Mouse (Mus musculus) CH12F3 (cell line): ENCODE results near the gene Tceal7.
"Not testable (repeated sequence)": the region's sequence is repeated elsewhere in the genome, so short reads cannot be mapped to it uniquely, and the experiment has no call there.

Experiments
- in situ Hi-C: fragments of 300-500 bp; cut with MboI; formaldehyde crosslinking; loops from 2 replicates; pipeline ENCODE4 v1.14.3; 2020; ENCODE audit warnings: low sequenced_read_pairs

Tceal7 gene

DNA sequence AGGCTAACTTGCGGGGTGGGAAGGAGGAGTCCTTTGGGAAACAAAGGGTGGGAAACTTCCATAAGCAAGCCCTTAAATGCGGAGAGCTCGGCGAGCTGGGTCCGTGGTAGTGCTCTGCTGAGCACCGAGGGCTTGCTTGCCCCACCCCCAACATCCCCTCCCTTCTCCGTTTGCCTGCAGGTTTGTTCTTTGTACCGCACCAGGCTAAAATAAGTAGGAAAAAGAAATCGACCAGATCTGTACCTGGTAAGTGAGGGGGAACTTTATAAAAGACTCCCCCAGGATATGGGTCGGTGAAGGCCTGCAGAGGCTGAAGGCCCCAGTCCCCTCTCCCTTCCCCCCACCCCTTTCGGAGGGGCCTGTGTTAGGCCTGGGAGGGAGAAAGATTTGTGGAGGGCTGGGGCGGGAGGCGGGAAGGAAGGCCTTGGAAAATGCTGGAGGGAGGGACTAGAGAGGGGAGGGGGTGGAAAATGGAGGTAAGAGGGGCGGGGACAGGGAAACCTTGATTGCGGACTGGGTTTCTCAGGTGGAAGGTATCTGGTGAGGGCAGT is 31.0 kb downstream of the Tceal7 start:
- in situ Hi-C loops: no loop called here

DNA sequence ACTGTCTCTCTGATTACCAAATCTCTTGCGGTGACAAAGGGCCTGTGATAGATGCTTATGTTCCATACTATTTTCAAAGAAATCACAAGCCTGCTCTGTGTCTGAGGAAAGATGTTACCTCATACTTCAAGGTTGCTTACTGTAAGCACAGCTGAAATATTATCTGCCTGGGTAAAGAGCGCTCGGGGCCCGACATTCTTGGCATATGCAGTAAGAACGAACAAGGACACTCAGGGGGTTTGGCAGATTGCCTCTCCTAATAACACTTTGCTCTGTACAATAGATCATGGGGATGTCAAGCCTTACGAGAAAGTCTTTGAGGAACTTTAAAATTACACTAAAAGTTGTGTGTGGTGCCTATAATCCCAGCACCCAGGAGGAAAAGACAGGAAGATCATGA is 34.2 kb downstream of the Tceal7 start:
- in situ Hi-C loops: no loop called here

DNA sequence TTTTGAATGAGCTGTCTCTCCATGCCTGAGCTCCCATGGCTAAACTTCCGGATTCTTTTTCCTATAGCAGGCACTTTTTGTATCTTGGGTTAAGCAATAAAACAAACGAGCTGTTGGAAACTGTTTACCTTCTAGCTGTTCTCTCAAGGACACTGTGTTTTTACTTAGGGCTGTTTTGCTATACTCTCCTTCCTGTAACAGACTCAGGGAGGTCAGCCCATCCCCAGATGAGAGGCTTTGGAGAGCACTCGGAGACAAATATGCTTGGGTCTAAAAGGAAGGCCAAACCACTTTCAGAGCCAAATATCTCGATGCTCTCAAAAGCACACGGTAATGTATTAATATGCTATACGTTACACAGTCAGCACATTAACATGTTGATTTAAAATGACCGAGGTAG is 35.1 kb downstream of the Tceal7 start:
- in situ Hi-C loops: no loop called here

DNA sequence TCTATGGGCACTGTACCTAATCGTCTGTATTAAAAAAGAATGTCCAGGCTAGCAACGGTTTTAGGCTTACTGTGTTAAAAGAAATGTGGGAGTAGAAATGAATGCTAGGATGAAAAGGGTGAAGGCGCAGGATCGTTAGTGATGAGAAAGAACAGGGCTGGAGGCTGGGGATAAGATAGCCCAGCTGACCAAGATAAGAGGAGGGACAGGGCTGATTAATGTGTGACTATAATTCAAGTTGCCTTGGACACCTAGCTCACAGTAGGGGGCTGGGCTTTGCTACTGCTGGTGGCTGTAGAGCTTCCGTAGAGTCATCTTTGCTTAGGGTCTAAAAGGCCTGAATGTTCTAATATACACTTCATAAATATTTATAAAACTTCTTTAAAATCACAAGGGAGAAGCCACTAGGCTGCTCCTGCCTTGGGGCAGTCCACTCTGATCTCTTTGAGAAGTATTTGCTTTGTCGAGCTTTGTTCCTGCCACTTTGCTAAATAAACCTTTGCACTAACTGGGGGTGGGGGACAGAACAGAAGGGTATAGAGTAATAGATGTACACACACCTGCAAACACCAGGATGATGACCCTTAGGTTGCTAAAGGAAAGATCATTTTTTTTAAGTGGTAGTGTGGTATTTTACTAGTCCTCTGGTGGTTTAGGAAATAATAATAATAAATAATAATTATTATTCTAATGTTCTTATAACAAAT is 37.6 kb downstream of the Tceal7 start:
- in situ Hi-C loops: no loop called here

DNA sequence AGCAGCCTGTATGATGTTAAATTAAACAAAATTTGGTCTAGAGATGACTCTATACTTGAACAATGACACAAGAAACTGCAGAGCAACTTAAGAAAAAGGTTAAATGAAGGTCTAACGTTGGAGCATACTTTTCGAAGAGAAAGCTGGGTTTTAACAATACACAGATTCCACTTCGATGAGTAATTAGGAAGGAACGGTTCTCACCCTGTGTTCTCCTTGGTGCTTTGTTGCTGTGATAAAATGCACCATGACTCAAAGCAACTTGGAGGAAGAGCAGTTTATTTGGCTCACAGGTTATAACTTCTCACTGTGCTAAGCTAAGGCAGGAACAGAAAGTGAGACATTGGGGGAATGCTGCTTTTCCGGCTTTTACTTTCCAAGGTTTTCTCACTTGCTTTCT is 53.1 kb downstream of the Tceal7 start:
- in situ Hi-C loops: no loop called here

DNA sequence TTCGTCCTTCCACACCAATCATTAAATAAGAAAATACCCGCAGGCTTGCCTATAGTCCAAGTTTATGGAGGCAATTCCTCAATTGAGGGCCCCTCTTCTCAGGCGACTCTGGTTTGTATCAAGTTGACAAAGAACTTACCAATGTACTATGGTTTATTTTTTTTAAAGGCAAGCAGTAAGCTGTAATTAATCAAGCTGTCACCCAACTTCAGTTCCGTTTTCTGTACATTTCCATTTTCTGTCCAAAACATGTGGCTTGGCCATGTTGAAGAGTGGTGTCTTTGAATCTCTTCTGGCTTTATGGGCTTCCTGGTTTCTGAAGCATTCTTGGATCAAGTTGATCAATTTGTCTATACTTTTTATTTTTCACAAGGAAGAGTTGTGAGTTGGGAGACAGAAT is 53.6 kb downstream of the Tceal7 start:
- in situ Hi-C loops: no loop called here

DNA sequence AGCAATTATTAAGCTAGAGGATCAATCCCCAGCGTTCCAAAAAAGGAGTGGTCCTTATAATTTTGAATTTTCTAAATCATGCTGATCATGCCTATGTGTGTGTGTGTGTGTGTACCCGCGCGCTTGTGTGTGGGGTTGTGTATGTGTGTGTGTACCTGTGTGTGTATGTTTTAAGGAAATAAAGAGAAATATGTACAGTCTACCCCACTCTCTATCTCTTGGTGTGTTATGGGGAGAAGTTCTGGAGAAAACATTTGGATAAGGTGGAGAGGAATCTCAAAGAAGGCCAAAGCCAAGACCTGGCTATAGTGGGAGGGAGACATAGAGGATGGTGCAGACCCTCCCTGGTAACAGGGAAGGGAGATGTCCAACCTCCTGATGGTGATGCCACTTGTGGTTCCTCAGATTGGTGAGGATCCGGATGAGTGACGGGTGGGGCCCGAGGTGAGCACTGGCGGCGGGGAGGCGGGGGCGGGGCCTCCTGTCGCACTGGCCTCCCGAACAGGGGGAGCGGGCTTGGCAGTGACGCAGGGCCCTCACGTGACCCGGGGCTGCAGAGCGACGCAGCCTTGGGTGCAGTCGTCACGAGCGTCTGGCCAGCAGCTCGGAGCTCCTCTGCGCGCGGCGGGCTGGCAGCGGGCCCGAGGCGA is 55.3 kb downstream of the Tceal7 start, which contains the start of gene Bex3:
Bex3 (plus strand) TSS at position 511 of the 650 bp plus-strand sequence.
- in situ Hi-C loops: not testable (repeated sequence)

DNA sequence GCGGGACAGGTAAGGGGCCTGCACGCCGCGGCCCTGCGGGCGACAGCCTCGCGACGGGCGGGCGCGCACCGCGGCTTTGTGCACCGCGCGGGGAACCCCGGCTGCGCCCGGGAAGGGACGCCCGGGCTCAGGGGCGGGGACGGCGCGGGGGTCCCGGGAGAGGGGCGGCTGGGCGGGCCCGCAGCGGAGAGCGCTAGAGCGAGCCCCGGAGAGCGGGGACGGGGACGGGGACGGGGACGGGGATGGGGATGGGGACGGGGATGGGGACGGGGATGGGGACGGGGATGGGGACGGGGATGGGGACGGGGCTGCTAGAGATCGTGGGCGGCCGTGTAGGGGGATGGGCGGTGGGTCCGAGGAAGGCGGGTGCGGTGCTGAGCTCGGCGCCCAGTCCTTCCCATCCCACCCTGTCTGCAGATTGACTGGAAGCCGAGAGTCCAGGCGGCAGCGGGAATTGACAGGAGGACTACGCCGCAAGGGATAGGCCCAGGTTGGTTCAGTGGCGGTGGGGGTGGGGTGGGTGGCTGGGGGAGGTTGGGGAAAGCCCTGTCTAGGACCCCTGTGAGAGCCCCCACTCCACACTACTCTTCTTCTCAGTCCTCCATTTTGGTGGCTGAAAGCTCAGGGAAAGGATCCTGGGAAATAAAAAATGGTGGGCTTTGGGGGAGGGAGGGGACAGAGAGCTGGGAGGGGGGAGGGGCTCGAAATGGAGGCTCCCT is 56.0 kb downstream of the Tceal7 start:
- in situ Hi-C loops: not testable (repeated sequence)

DNA sequence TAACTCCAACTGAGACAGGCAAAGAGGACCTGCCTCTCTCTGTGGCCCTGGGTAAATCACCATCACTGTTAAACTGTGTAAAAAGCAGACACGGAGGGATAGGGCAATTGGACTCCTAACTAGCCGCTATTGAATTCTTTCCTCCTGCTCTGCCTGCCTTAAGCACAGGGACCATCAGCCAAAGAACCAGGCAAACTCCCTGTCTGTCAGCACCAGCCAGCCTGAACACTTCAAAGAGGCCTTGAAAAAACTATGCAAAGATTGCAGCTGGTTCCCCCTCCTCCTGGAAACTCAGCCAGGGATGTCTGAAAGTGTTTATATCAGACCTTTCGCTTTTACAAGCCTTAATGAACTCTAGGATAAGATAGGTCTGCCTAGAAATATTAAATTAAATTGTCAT is 60.0 kb downstream of the Tceal7 start:
- in situ Hi-C loops: no loop called here

DNA sequence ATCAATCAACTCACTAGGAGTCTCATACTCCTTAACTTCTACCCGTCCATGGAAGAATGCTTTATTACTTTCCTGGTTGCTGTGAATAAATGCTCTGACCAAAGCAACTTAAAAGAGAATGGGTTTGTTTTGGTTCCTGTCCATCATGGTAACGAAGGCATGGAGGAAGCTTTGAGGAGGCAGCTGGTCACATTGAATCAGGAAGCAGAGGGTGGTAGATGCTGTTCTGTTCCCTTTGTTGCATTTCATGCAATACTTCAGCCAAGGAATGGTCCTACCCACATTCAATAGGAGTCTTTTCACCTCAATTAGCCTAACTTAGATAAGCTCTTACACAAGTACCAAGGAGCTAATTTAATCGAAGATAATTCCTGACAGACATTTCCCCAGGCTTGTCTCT is 60.8 kb downstream of the Tceal7 start:
- in situ Hi-C loops: no loop called here
